Mouse (Mus musculus): ENCODE measurements around the gene Pten. TPM values are rescaled to one million over a fixed set of nuclear protein-coding genes. Genes with fewer than 3 reads are reported as not detected.
"Not testable (repeated sequence)": the region's sequence is repeated elsewhere in the genome, so short reads cannot be mapped to it uniquely, and the experiment has no call there.

Pten gene
- polyA plus RNA-seq, 1 experiment, result 60.7 TPM

GRCm38 (mm10) chr19:32759357-32760024, 2.2 kb downstream of the Pten start:
- peaks cover 2% of the 10 kb centered on the region; the same call in 1 of the 2 replicates for H3K4me1 ChIP-seq (ENCODE audit: control insufficient read depth, insufficient read depth, low read length)
- TF ChIP-seq POLR2A (IDR thresholded peaks at IDR 0.05; ENCODE audit: extremely low read depth, insufficient read depth, low read length) (no peak), CTCF (IDR thresholded peaks at IDR 0.05; ENCODE audit: extremely low read depth, insufficient read depth, low read length) (no peak)
- no peak overlapping the region for H3K27ac ChIP-seq (ENCODE audit: insufficient read depth, low read length)
- peak overlapping the region; percentile 86 for H3K4me3 ChIP-seq (ENCODE audit: insufficient read depth, low read length)

- peak overlapping the region; percentile 86 for H3K4me3 ChIP-seq (ENCODE audit: insufficient read depth, low read length)
- peaks cover 5% of the 10 kb centered on the region; the same call in 1 of the 2 replicates for H3K4me1 ChIP-seq (ENCODE audit: control insufficient read depth, insufficient read depth, low read length)
- TF ChIP-seq POLR2A (IDR thresholded peaks at IDR 0.05; ENCODE audit: extremely low read depth, insufficient read depth, low read length) (no peak), CTCF (IDR thresholded peaks at IDR 0.05; ENCODE audit: extremely low read depth, insufficient read depth, low read length) (no peak)
- H3K27ac ChIP-seq (ENCODE audit: insufficient read depth, low read length), result no peak overlapping the region
Measured at GRCm38 (mm10) chr19:32760499-32760898, 3.2 kb downstream of the Pten start.

GRCm38 (mm10) chr19:32761162-32761561, 3.9 kb downstream of the Pten start:
- TF ChIP-seq CTCF (IDR thresholded peaks at IDR 0.05; ENCODE audit: extremely low read depth, insufficient read depth, low read length) (no peak), POLR2A (IDR thresholded peaks at IDR 0.05; ENCODE audit: extremely low read depth, insufficient read depth, low read length) (no peak)
- Histone ChIP-seq H3K4me3 (ENCODE audit: insufficient read depth, low read length) (peak overlapping the region; percentile 86), H3K27ac (ENCODE audit: insufficient read depth, low read length) (no peak overlapping the region), H3K4me1 (ENCODE audit: control insufficient read depth, insufficient read depth, low read length) (peaks cover 6% of the 10 kb centered on the region; the same call in 1 of the 2 replicates)

GRCm38 (mm10) chr19:32762493-32762892, 5.2 kb downstream of the Pten start:
- TF ChIP-seq POLR2A (IDR thresholded peaks at IDR 0.05; ENCODE audit: extremely low read depth, insufficient read depth, low read length), result no peak
- no peak for TF ChIP-seq CTCF (IDR thresholded peaks at IDR 0.05; ENCODE audit: extremely low read depth, insufficient read depth, low read length)
- Histone ChIP-seq H3K4me3 (ENCODE audit: insufficient read depth, low read length) (peak overlapping the region; percentile 29; the same call in 1 of the 2 replicates), H3K27ac (ENCODE audit: insufficient read depth, low read length) (no peak overlapping the region), H3K4me1 (ENCODE audit: control insufficient read depth, insufficient read depth, low read length) (peaks cover 9% of the 10 kb centered on the region; the same call in 1 of the 2 replicates)

GRCm38 (mm10) chr19:32778411-32778810, 21.1 kb downstream of the Pten start:
- TF ChIP-seq POLR2A (IDR thresholded peaks at IDR 0.05; ENCODE audit: extremely low read depth, insufficient read depth, low read length) (no peak), CTCF (IDR thresholded peaks at IDR 0.05; ENCODE audit: extremely low read depth, insufficient read depth, low read length) (no peak)
- Histone ChIP-seq H3K27ac (ENCODE audit: insufficient read depth, low read length) (no peak overlapping the region), H3K4me3 (ENCODE audit: insufficient read depth, low read length) (no peak overlapping the region), H3K4me1 (ENCODE audit: control insufficient read depth, insufficient read depth, low read length) (peaks cover 11% of the 10 kb centered on the region; the same call in 1 of the 2 replicates)

- H3K4me1 ChIP-seq (ENCODE audit: control insufficient read depth, insufficient read depth, low read length), result peaks cover 12% of the 10 kb centered on the region; the same call in 1 of the 2 replicates
- TF ChIP-seq POLR2A (IDR thresholded peaks at IDR 0.05; ENCODE audit: extremely low read depth, insufficient read depth, low read length), result no peak
- TF ChIP-seq CTCF (IDR thresholded peaks at IDR 0.05; ENCODE audit: extremely low read depth, insufficient read depth, low read length), result no peak
- H3K4me3 ChIP-seq (ENCODE audit: insufficient read depth, low read length), result no peak overlapping the region
- no peak overlapping the region for H3K27ac ChIP-seq (ENCODE audit: insufficient read depth, low read length)
Measured at GRCm38 (mm10) chr19:32779131-32779530, 21.8 kb downstream of the Pten start.

- H3K4me1 ChIP-seq (ENCODE audit: control insufficient read depth, insufficient read depth, low read length), result peaks cover 10% of the 10 kb centered on the region; the same call in 1 of the 2 replicates
- no peak overlapping the region for H3K27ac ChIP-seq (ENCODE audit: insufficient read depth, low read length)
- TF ChIP-seq POLR2A (IDR thresholded peaks at IDR 0.05; ENCODE audit: extremely low read depth, insufficient read depth, low read length) (no peak), CTCF (IDR thresholded peaks at IDR 0.05; ENCODE audit: extremely low read depth, insufficient read depth, low read length) (no peak)
- no peak overlapping the region for H3K4me3 ChIP-seq (ENCODE audit: insufficient read depth, low read length)
Measured at GRCm38 (mm10) chr19:32781305-32782071, 24.2 kb downstream of the Pten start.

- H3K27ac ChIP-seq (ENCODE audit: insufficient read depth, low read length); H3K4me3 ChIP-seq (ENCODE audit: insufficient read depth, low read length): not testable (repeated sequence)
- peaks cover 11% of the 10 kb centered on the region; the same call in 1 of the 2 replicates for H3K4me1 ChIP-seq (ENCODE audit: control insufficient read depth, insufficient read depth, low read length)
Measured at GRCm38 (mm10) chr19:32787388-32787787, 30.1 kb downstream of the Pten start.

GRCm38 (mm10) chr19:32788016-32788415, 30.7 kb downstream of the Pten start:
- H3K4me3 ChIP-seq (ENCODE audit: insufficient read depth, low read length); H3K27ac ChIP-seq (ENCODE audit: insufficient read depth, low read length): not testable (repeated sequence)
- H3K4me1 ChIP-seq (ENCODE audit: control insufficient read depth, insufficient read depth, low read length), result peaks cover 10% of the 10 kb centered on the region

GRCm38 (mm10) chr19:32789535-32789934, 32.2 kb downstream of the Pten start:
- TF ChIP-seq CTCF (IDR thresholded peaks at IDR 0.05; ENCODE audit: extremely low read depth, insufficient read depth, low read length) (no peak), POLR2A (IDR thresholded peaks at IDR 0.05; ENCODE audit: extremely low read depth, insufficient read depth, low read length) (no peak)
- Histone ChIP-seq H3K27ac (ENCODE audit: insufficient read depth, low read length) (no peak overlapping the region), H3K4me3 (ENCODE audit: insufficient read depth, low read length) (no peak overlapping the region), H3K4me1 (ENCODE audit: control insufficient read depth, insufficient read depth, low read length) (peaks cover 9% of the 10 kb centered on the region)

All from cortical plate, adult 2 months (tissue).